27 mouse cellular contexts compared by ENCODE assay signal in the genomic region with DNA sequence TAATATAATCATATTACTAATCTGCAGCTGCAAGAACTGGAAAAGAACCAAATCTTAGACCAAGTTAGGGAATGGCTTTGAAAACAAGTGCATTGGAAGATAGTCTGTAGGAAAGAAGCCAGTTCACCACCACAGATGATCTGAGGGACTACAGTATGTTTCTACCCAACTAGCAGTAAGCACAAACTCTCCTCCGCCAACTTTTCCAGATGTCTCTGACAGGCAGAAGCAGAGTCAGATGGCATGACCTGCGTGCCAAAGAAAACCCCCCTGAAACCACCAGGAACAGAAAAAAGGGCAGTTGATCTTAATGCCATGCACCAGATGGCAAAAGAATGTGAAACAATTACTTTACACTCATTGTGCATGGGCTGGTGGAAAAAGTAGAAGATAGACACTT.
DNase-seq lines count a peak whose midpoint lies in the region; ATAC-seq and TF ChIP-seq lines count a peak whose summit lies in the region.
"Had no signal": no experiment of that assay in that cellular context is flagged by ENCODE, and none has a peak within 500 bp of the region (broad histone marks: within the 10 kb centered on the region; RNA-seq: fewer than 3 reads in every experiment).

No protein-coding gene starts in this region.

- H3K27ac ChIP-seq in forebrain, postnatal 0 days (ENCODE audit: low read depth, low read length), result no peak overlapping the region
- H3K27ac ChIP-seq in forebrain, embryonic 13.5 days, result no peak overlapping the region
- H3K27ac ChIP-seq: embryonic facial prominence, embryonic 13.5 days; forebrain, embryonic 15.5 days; heart, embryonic 10.5 days; heart, embryonic 15.5 days; limb, embryonic 12.5 days; liver, embryonic 15.5 days; midbrain, embryonic 12.5 days; neural tube, embryonic 13.5 days had no signal

- peak; percentile 50 for DNase-seq in forebrain, postnatal 0 days
- DNase-seq in NIH3T3 (ENCODE audit: low read depth), result peak; percentile 5
- DNase-seq in brain, adult 2 months (ENCODE audit: low read depth, low spot score), result peak; percentile 3
- DNase-seq in layer of hippocampus, adult 9-11 months, result peak; percentile 17
- no peak for DNase-seq in spleen, postnatal 4 days (ENCODE audit: low spot score in 2 of 2)
- DNase-seq in urinary bladder, postnatal 14 days (ENCODE audit: low spot score), result no peak
- DNase-seq: adrenal gland, postnatal 14 days; cerebellum, adult 9-10 months; gastrocnemius, postnatal 14 days; heart, adult 11 months; kidney, adult 2 months; kidney, postnatal 4 days; lung, embryonic 14.5 days; lung, postnatal 14 days; right cerebral cortex, postnatal 4 days had no signal

- H3K9ac ChIP-seq in forebrain, postnatal 0 days, result no peak overlapping the region
- no peak overlapping the region for H3K9ac ChIP-seq in forebrain, embryonic 13.5 days
- H3K9ac ChIP-seq: embryonic facial prominence, embryonic 13.5 days; forebrain, embryonic 15.5 days; heart, embryonic 15.5 days; limb, embryonic 12.5 days; liver, embryonic 15.5 days; lung, embryonic 14.5 days; midbrain, embryonic 12.5 days; neural tube, embryonic 13.5 days had no signal

- no peaks in the 10 kb centered on the region for H3K36me3 ChIP-seq in forebrain, postnatal 0 days (ENCODE audit: insufficient read depth)
- H3K36me3 ChIP-seq in forebrain, embryonic 13.5 days (ENCODE audit: poor library complexity, severe bottlenecking), result no peaks in the 10 kb centered on the region
- H3K36me3 ChIP-seq: embryonic facial prominence, embryonic 13.5 days; forebrain, embryonic 15.5 days; heart, embryonic 10.5 days; heart, embryonic 15.5 days; limb, embryonic 12.5 days; liver, embryonic 15.5 days; midbrain, embryonic 12.5 days; neural tube, embryonic 13.5 days had no signal

- no peak overlapping the region for H3K4me2 ChIP-seq in forebrain, postnatal 0 days (ENCODE audit: low read depth)
- no peak overlapping the region for H3K4me2 ChIP-seq in forebrain, embryonic 13.5 days
- H3K4me2 ChIP-seq: embryonic facial prominence, embryonic 13.5 days; forebrain, embryonic 15.5 days; heart, embryonic 15.5 days; limb, embryonic 12.5 days; liver, embryonic 15.5 days; lung, embryonic 14.5 days; midbrain, embryonic 12.5 days; neural tube, embryonic 13.5 days had no signal

- H3K27me3 ChIP-seq in forebrain, postnatal 0 days (ENCODE audit: insufficient read depth, low read length), result no peaks in the 10 kb centered on the region
- no peaks in the 10 kb centered on the region for H3K27me3 ChIP-seq in forebrain, embryonic 13.5 days
- H3K27me3 ChIP-seq: CH12.LX; embryonic facial prominence, embryonic 13.5 days; forebrain, embryonic 15.5 days; heart, embryonic 15.5 days; limb, embryonic 12.5 days; liver, embryonic 15.5 days; midbrain, embryonic 12.5 days; neural tube, embryonic 13.5 days had no signal

- H3K4me1 ChIP-seq in forebrain, postnatal 0 days (ENCODE audit: insufficient read depth), result no peaks in the 10 kb centered on the region
- H3K4me1 ChIP-seq in forebrain, embryonic 13.5 days, result no peaks in the 10 kb centered on the region
- H3K4me1 ChIP-seq: embryonic facial prominence, embryonic 13.5 days; forebrain, embryonic 15.5 days; heart, embryonic 10.5 days; heart, embryonic 15.5 days; limb, embryonic 12.5 days; liver, embryonic 15.5 days; midbrain, embryonic 12.5 days had no signal

- 75% methylated on average over 2 of the region's 2 CpGs for whole genome bisulfite sequencing in forebrain, postnatal 0 days
- 86% methylated on average over 2 of the region's 2 CpGs for WGBS in forebrain, embryonic 13.5 days

- no peaks in the 10 kb centered on the region for H3K9me3 ChIP-seq in forebrain, postnatal 0 days (ENCODE audit: low read length)
- no peaks in the 10 kb centered on the region for H3K9me3 ChIP-seq in forebrain, embryonic 13.5 days (replicated peaks)
- H3K9me3 ChIP-seq: embryonic facial prominence, embryonic 13.5 days; forebrain, embryonic 15.5 days; heart, embryonic 10.5 days; heart, embryonic 15.5 days; limb, embryonic 12.5 days; liver, embryonic 15.5 days; midbrain, embryonic 12.5 days; neural tube, embryonic 13.5 days had no signal

- peak; percentile 79 for ATAC-seq in forebrain, postnatal 0 days
- ATAC-seq in forebrain, embryonic 13.5 days, result no peak
- no peak for ATAC-seq in granulocyte monocyte progenitor cell, adult 5-6 weeks (replicated peaks; ENCODE audit: poor library complexity, severe bottlenecking)
- ATAC-seq: forebrain, embryonic 15.5 days; hindbrain, embryonic 16.5 days had no signal

- no peak for TF ChIP-seq CTCF in forebrain, postnatal 0 days (IDR thresholded peaks at IDR 0.05; ENCODE audit: low read depth)

- no peak overlapping the region for H3K4me3 ChIP-seq in forebrain, postnatal 0 days (ENCODE audit: low read depth, low read length)
- H3K4me3 ChIP-seq in forebrain, embryonic 13.5 days, result no peak overlapping the region
- H3K4me3 ChIP-seq: embryonic facial prominence, embryonic 13.5 days; forebrain, embryonic 15.5 days; heart, embryonic 10.5 days; heart, embryonic 15.5 days; limb, embryonic 12.5 days; liver, embryonic 15.5 days; midbrain, embryonic 12.5 days; neural tube, embryonic 13.5 days had no signal

Comparison
In these comparisons a context has a peak if more than half of its experiments do, and no peak if none do; other contexts are left out.
1. DNase-seq: peak in forebrain, postnatal 0 days (single experiment), NIH3T3 (single experiment), brain, adult 2 months (single experiment) and layer of hippocampus, adult 9-11 months (single experiment); none in spleen, postnatal 4 days (0 of 2) and urinary bladder, postnatal 14 days (single experiment).